Mouse (Mus musculus) megakaryocyte progenitor cell, adult 5-6 weeks (primary cell): ENCODE results near the gene Grm5. TPM values are rescaled to one million over a fixed set of nuclear protein-coding genes. Genes with fewer than 3 reads are reported as not detected.

Experiments used
- ATAC-seq: replicated peaks from 2 replicates; pipeline ENCODE4 v1.8.0; 2016; ENCODE audit warnings: mild to moderate bottlenecking, moderate TSS enrichment, inconsistent platforms; ENCODE audit not compliant: poor library complexity
- total RNA-seq, 2 experiments: library from RNA; stranded (forward) in 1 of 2; stranded (reverse) in 1 of 2; fragments of 157-497, 149-512 nt in 1 of 2; fragments of 200-1000 nt in 1 of 2; gene quantifications; 2 replicates each; pipeline versions ENCODE4 v1.2.3 to v1.2.4; 2015 to 2017

Grm5 gene
- total RNA-seq, 2 experiments from 2014 or later, result not detected

- no peak for ATAC-seq
Measured at GRCm38 (mm10) chr7:87843496-87843895, 259.5 kb downstream of the Grm5 start.

- ATAC-seq, result no peak
Measured at GRCm38 (mm10) chr7:87846082-87846481, 262.1 kb downstream of the Grm5 start.

GRCm38 (mm10) chr7:87925956-87926355 lies 342.0 kb downstream of the Grm5 start:
- no peak for ATAC-seq

- no peak for ATAC-seq
Measured at GRCm38 (mm10) chr7:87937415-87937814, 353.4 kb downstream of the Grm5 start.

- no peak for ATAC-seq
Measured at GRCm38 (mm10) chr7:87938265-87938664, 354.3 kb downstream of the Grm5 start.

GRCm38 (mm10) chr7:87950205-87950604 lies 366.2 kb downstream of the Grm5 start:
- ATAC-seq, result no peak

- ATAC-seq, result no peak
Measured at GRCm38 (mm10) chr7:87973216-87973615, 389.2 kb downstream of the Grm5 start.

- no peak for ATAC-seq
Measured at GRCm38 (mm10) chr7:87975041-87975440, 391.1 kb downstream of the Grm5 start.

GRCm38 (mm10) chr7:87983494-87983893 lies 399.5 kb downstream of the Grm5 start:
- ATAC-seq, result no peak

- no peak for ATAC-seq
Measured at GRCm38 (mm10) chr7:88014451-88014850, 430.5 kb downstream of the Grm5 start.

- ATAC-seq, result no peak
Measured at GRCm38 (mm10) chr7:88027411-88028132, 443.6 kb downstream of the Grm5 start.

- no peak for ATAC-seq
Measured at GRCm38 (mm10) chr7:88047366-88047765, 463.4 kb downstream of the Grm5 start.

- ATAC-seq, result peak; percentile 99
Measured at GRCm38 (mm10) chr7:88054224-88054938, 470.4 kb downstream of the Grm5 start.

GRCm38 (mm10) chr7:88056438-88056837 lies 472.5 kb downstream of the Grm5 start:
- ATAC-seq, result no peak

GRCm38 (mm10) chr7:88091115-88091514 lies 507.1 kb downstream of the Grm5 start:
- ATAC-seq, result no peak

- ATAC-seq, result no peak
Measured at GRCm38 (mm10) chr7:88096536-88097107, 512.7 kb downstream of the Grm5 start.

- peak; percentile 100 for ATAC-seq
Measured at GRCm38 (mm10) chr7:88097715-88098114, 513.7 kb downstream of the Grm5 start.

- peak; percentile 94 for ATAC-seq
Measured at GRCm38 (mm10) chr7:88116724-88117409, 532.9 kb downstream of the Grm5 start.

GRCm38 (mm10) chr7:88128080-88128848 lies 544.3 kb downstream of the Grm5 start:
- peak; percentile 80 for ATAC-seq
